Mouse (Mus musculus): Measurements from ENCODE around the gene Tpra1.

DNA sequence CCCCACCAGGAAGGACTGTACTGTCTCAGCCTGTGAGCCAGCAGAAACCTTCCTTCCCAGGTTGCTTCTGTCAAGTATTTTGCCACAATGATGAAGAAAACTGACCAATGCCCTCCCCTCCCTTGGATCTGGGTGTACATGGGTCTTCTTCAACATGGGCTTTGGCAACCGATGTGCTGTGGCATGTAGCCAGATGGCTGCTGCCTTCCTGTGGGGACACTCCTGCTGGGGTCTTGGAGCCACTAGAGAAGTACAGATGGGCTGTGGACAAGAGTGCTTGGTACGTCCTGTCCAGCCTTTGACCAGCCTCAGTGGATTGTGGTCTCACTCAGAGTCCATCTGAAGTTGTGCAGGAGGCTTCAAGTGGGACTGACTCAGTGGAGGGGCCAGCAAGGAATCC, 56.3 kb downstream of the Tpra1 start:
- TF ChIP-seq CTCF (IDR thresholded peaks at IDR 0.05; ENCODE audit: borderline replicate concordance, extremely low read depth, insufficient read depth, insufficient read length) (no peak), POLR2A (IDR thresholded peaks at IDR 0.05; ENCODE audit: borderline replicate concordance, extremely low read depth, insufficient read depth, insufficient read length, poor library complexity, severe bottlenecking) (no peak)
